Mouse (Mus musculus): ENCODE measurements around the gene Spon1. TPM values are rescaled to one million over a fixed set of nuclear protein-coding genes. Genes with fewer than 3 reads are reported as not detected.

The Spon1 gene
- polyA plus RNA-seq, 1 experiment from 2014 or later, result 79.7 TPM

GRCm38 (mm10) chr7:113824651-113825050 is 58.9 kb downstream of the Spon1 start:
- no peak overlapping the region for H3K27ac ChIP-seq (replicated peaks in 1 of 2; ENCODE audit: control insufficient read depth in 1 of 2, insufficient read depth in 1 of 2, low read depth in 2 of 2, low read length in 2 of 2)
- 92% methylated on average over 6 of the region's 6 CpGs for WGBS
- peaks cover 42 to 65% of the 10 kb centered on the region in 2 experiments for H3K4me1 ChIP-seq (ENCODE audit: control insufficient read depth in 2 of 2, insufficient read depth in 2 of 2, low read length in 2 of 2)
- no peaks in the 10 kb centered on the region for H3K36me3 ChIP-seq (ENCODE audit: control insufficient read depth, insufficient read depth, low read length)
- no peak overlapping the region for H3K4me2 ChIP-seq (ENCODE audit: low read length)
- no peak for ATAC-seq (ENCODE audit: insufficient number of reproducible peaks, insufficient read depth, low FRiP score, low read depth)
- H3K4me3 ChIP-seq (ENCODE audit: control insufficient read depth in 1 of 2, insufficient read depth in 1 of 2, low read depth in 1 of 2, low read length in 2 of 2), result no peak overlapping the region
- no peak overlapping the region for H3K9ac ChIP-seq (ENCODE audit: low read length)
- H3K27me3 ChIP-seq (ENCODE audit: control insufficient read depth, insufficient read depth, low read length), result no peaks in the 10 kb centered on the region
- H3K9me3 ChIP-seq (ENCODE audit: control insufficient read depth, low read length), result no peaks in the 10 kb centered on the region

- peaks cover 39 to 55% of the 10 kb centered on the region in 2 experiments for H3K4me1 ChIP-seq (ENCODE audit: control insufficient read depth in 2 of 2, insufficient read depth in 2 of 2, low read length in 2 of 2)
- no peak overlapping the region for H3K4me3 ChIP-seq (ENCODE audit: control insufficient read depth in 1 of 2, insufficient read depth in 1 of 2, low read depth in 1 of 2, low read length in 2 of 2)
- no peak overlapping the region for H3K9ac ChIP-seq (ENCODE audit: low read length)
- H3K36me3 ChIP-seq (ENCODE audit: control insufficient read depth, insufficient read depth, low read length), result no peaks in the 10 kb centered on the region
- H3K9me3 ChIP-seq (ENCODE audit: control insufficient read depth, low read length), result no peaks in the 10 kb centered on the region
- peak overlapping the region; percentile 13; the same call in 1 of the 2 replicates for H3K4me2 ChIP-seq (ENCODE audit: low read length)
- ATAC-seq (ENCODE audit: insufficient number of reproducible peaks, insufficient read depth, low FRiP score, low read depth), result no peak
- H3K27ac ChIP-seq (replicated peaks in 1 of 2; ENCODE audit: control insufficient read depth in 1 of 2, insufficient read depth in 1 of 2, low read depth in 2 of 2, low read length in 2 of 2), result no peak overlapping the region; a peak in 1 of 4 replicates
- 49% methylated on average over 5 of the region's 5 CpGs for WGBS
- no peaks in the 10 kb centered on the region for H3K27me3 ChIP-seq (ENCODE audit: control insufficient read depth, insufficient read depth, low read length)
Observed at GRCm38 (mm10) chr7:113825498-113826205, 59.9 kb downstream of the Spon1 start.

DNA sequence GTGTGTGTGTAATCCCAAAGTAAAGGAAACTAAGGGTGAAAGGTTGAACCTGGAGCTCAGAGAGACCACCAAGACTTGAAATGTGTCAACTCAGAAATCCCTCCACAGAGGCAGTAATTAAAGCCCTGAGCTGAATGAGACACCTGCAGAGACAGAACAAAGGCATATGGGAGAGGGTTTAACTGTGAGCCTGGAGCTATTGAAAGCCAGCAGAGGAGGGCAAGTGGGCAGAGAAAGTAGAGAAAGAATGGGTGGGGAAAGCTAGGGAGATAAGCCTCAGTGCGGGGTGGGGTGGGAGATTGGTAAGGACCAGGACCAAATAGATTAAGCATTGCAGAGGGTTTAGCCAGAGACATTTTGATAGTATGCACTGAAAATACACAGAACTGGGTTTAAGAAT is 60.7 kb downstream of the Spon1 start:
- Histone ChIP-seq H3K36me3 (ENCODE audit: control insufficient read depth, insufficient read depth, low read length) (no peaks in the 10 kb centered on the region), H3K4me3 (ENCODE audit: control insufficient read depth in 1 of 2, insufficient read depth in 1 of 2, low read depth in 1 of 2, low read length in 2 of 2) (no peak overlapping the region), H3K9ac (ENCODE audit: low read length) (no peak overlapping the region), H3K27ac (replicated peaks in 1 of 2; ENCODE audit: control insufficient read depth in 1 of 2, insufficient read depth in 1 of 2, low read depth in 2 of 2, low read length in 2 of 2) (peak overlapping the region in 1 of 2 experiments; percentile 33; a peak in 3 of 4 replicates), H3K4me1 (ENCODE audit: control insufficient read depth in 2 of 2, insufficient read depth in 2 of 2, low read length in 2 of 2) (peaks cover 33 to 48% of the 10 kb centered on the region in 2 experiments), H3K9me3 (ENCODE audit: control insufficient read depth, low read length) (no peaks in the 10 kb centered on the region), H3K4me2 (ENCODE audit: low read length) (0 out of 2 replicates have a peak overlapping the region, but pooled peaks have one; percentile 13), H3K27me3 (ENCODE audit: control insufficient read depth, insufficient read depth, low read length) (no peaks in the 10 kb centered on the region)
- no peak for ATAC-seq (ENCODE audit: insufficient number of reproducible peaks, insufficient read depth, low FRiP score, low read depth)
- 19% methylated on average over 1 of the region's 1 CpGs for WGBS

DNA sequence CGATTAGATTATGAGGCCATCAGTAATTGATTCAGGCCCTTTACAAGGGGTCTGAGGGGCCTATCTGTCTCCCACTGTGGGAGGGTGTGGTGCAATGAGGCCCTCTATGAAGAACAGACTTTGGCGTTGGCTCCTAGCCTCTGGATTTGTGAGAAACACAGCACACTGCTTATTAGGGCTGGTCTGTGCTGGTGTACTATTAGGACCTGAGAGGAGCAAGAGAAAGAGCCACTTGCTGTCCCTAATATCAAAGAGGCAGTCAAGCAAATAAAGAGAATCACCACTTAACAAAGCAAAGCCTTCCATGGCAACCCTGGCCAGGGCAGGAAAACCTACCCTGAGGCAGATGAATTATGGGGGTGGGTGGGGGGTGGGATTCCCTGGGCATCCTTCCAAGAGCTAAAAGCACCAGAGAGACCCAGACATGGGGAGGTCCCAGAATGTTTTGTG is 62.3 kb downstream of the Spon1 start:
- no peak overlapping the region for H3K4me2 ChIP-seq (ENCODE audit: low read length)
- ATAC-seq (ENCODE audit: insufficient number of reproducible peaks, insufficient read depth, low FRiP score, low read depth), result no peak
- H3K36me3 ChIP-seq (ENCODE audit: control insufficient read depth, insufficient read depth, low read length), result no peaks in the 10 kb centered on the region
- no peaks in the 10 kb centered on the region for H3K27me3 ChIP-seq (ENCODE audit: control insufficient read depth, insufficient read depth, low read length)
- H3K4me3 ChIP-seq (ENCODE audit: control insufficient read depth in 1 of 2, insufficient read depth in 1 of 2, low read depth in 1 of 2, low read length in 2 of 2), result no peak overlapping the region
- no peaks in the 10 kb centered on the region for H3K9me3 ChIP-seq (ENCODE audit: control insufficient read depth, low read length)
- WGBS, result 64% methylated on average over 2 of the region's 2 CpGs
- H3K9ac ChIP-seq (ENCODE audit: low read length), result no peak overlapping the region
- H3K27ac ChIP-seq (replicated peaks in 1 of 2; ENCODE audit: control insufficient read depth in 1 of 2, insufficient read depth in 1 of 2, low read depth in 2 of 2, low read length in 2 of 2), result no peak overlapping the region
- H3K4me1 ChIP-seq (ENCODE audit: control insufficient read depth in 2 of 2, insufficient read depth in 2 of 2, low read length in 2 of 2), result peaks cover 30 to 42% of the 10 kb centered on the region in 2 experiments

GRCm38 (mm10) chr7:113828576-113828975 is 62.8 kb downstream of the Spon1 start:
- Histone ChIP-seq H3K36me3 (ENCODE audit: control insufficient read depth, insufficient read depth, low read length) (no peaks in the 10 kb centered on the region), H3K9me3 (ENCODE audit: control insufficient read depth, low read length) (no peaks in the 10 kb centered on the region), H3K4me3 (ENCODE audit: control insufficient read depth in 1 of 2, insufficient read depth in 1 of 2, low read depth in 1 of 2, low read length in 2 of 2) (no peak overlapping the region), H3K27ac (replicated peaks in 1 of 2; ENCODE audit: control insufficient read depth in 1 of 2, insufficient read depth in 1 of 2, low read depth in 2 of 2, low read length in 2 of 2) (no peak overlapping the region), H3K27me3 (ENCODE audit: control insufficient read depth, insufficient read depth, low read length) (no peaks in the 10 kb centered on the region), H3K4me2 (ENCODE audit: low read length) (no peak overlapping the region), H3K4me1 (ENCODE audit: control insufficient read depth in 2 of 2, insufficient read depth in 2 of 2, low read length in 2 of 2) (peaks cover 25 to 38% of the 10 kb centered on the region in 2 experiments), H3K9ac (ENCODE audit: low read length) (no peak overlapping the region)
- no peak for ATAC-seq (ENCODE audit: insufficient number of reproducible peaks, insufficient read depth, low FRiP score, low read depth)
- 58% methylated on average over 2 of the region's 2 CpGs for WGBS

DNA sequence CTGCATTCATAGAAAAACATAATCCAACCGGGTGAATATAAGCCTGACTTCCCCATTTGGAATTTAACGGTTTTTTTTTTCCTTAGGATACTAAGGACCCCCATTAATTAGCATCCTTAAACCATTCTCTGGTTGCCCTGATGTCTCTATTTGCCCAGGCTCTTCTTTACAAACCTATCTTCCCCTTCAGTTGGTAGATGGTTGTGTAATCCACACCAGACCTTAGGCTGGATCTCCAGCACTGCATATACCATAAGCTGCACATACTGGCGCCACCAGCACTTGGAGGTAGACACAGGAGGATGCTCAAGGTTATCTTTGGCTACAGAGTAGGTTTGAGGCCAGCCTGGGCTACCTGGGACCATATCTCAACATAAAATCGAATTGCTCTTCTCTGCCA is 71.4 kb downstream of the Spon1 start:
- Histone ChIP-seq H3K27me3 (ENCODE audit: control insufficient read depth, insufficient read depth, low read length) (no peaks in the 10 kb centered on the region), H3K9me3 (ENCODE audit: control insufficient read depth, low read length) (no peaks in the 10 kb centered on the region), H3K4me2 (ENCODE audit: low read length) (no peak overlapping the region), H3K27ac (replicated peaks in 1 of 2; ENCODE audit: control insufficient read depth in 1 of 2, insufficient read depth in 1 of 2, low read depth in 2 of 2, low read length in 2 of 2) (no peak overlapping the region), H3K9ac (ENCODE audit: low read length) (no peak overlapping the region), H3K4me3 (ENCODE audit: control insufficient read depth in 1 of 2, insufficient read depth in 1 of 2, low read depth in 1 of 2, low read length in 2 of 2) (no peak overlapping the region), H3K4me1 (ENCODE audit: control insufficient read depth in 2 of 2, insufficient read depth in 2 of 2, low read length in 2 of 2) (no peaks in the 10 kb centered on the region), H3K36me3 (ENCODE audit: control insufficient read depth, insufficient read depth, low read length) (0 out of 2 replicates have a peak, but pooled peaks cover 5% of the 10 kb centered on the region)
- 85% methylated on average over 4 of the region's 4 CpGs for WGBS
- no peak for ATAC-seq (ENCODE audit: insufficient number of reproducible peaks, insufficient read depth, low FRiP score, low read depth)

DNA sequence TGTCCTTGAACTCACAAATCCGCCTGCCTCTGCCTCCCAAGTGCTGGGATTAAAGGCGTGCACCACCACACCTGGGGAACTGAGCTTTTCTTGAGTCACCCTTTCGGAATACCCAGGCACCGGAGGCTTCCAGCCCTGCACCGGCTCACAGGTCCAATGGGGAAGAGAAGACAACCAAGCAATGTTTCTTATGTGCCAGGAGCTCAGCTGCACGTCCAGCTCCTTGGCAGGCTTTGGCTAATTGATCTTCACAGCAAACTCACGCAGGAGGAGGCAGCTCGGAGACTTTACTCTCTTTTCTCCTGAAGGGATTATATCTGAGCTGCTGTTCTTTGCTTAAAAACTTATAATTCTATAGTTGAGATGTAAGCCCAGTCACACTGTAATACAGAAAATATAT is 73.6 kb downstream of the Spon1 start:
- H3K4me3 ChIP-seq (ENCODE audit: control insufficient read depth in 1 of 2, insufficient read depth in 1 of 2, low read depth in 1 of 2, low read length in 2 of 2), result no peak overlapping the region
- H3K36me3 ChIP-seq (ENCODE audit: control insufficient read depth, insufficient read depth, low read length), result 0 out of 2 replicates have a peak, but pooled peaks cover 5% of the 10 kb centered on the region
- H3K9me3 ChIP-seq (ENCODE audit: control insufficient read depth, low read length), result no peaks in the 10 kb centered on the region
- no peaks in the 10 kb centered on the region for H3K4me1 ChIP-seq (ENCODE audit: control insufficient read depth in 2 of 2, insufficient read depth in 2 of 2, low read length in 2 of 2)
- H3K27ac ChIP-seq (replicated peaks in 1 of 2; ENCODE audit: control insufficient read depth in 1 of 2, insufficient read depth in 1 of 2, low read depth in 2 of 2, low read length in 2 of 2), result no peak overlapping the region
- no peak for ATAC-seq (ENCODE audit: insufficient number of reproducible peaks, insufficient read depth, low FRiP score, low read depth)
- H3K9ac ChIP-seq (ENCODE audit: low read length), result no peak overlapping the region
- no peak overlapping the region for H3K4me2 ChIP-seq (ENCODE audit: low read length)
- WGBS, result 87% methylated on average over 8 of the region's 8 CpGs
- H3K27me3 ChIP-seq (ENCODE audit: control insufficient read depth, insufficient read depth, low read length), result no peaks in the 10 kb centered on the region

Measured in heart, embryonic 14.5 days (tissue).